Mouse (Mus musculus) spleen, postnatal 36 days (tissue): ENCODE results near the gene Adsl.

Experiments
- DNase-seq, 2 experiments: peaks; one replicate each; pipeline ENCODE4 v3.0.0; 2022; ENCODE audit warnings: low spot score in 2 of 2, mixed read lengths in 1 of 2

Adsl gene

DNA sequence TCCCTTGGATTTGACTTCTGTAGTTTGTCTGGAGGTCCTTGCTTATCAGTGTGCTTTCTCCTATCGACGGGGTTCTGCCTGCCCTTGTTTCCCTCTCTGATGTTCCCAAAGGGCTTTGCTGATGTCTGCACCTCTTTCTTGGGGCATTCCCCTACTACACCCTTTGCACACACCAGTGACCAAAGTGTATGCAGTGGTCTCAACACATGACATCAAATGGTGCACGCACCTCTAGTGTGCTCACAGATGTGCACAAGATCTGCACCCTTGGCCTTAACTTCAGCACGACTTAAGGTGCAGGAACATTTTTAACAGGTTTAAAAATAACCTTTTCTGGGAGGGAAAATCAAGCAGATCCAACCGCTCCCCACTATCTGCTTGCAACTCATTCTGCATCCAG lies 8.9 kb upstream of the Adsl start:
- no peak for DNase-seq

GRCm38 (mm10) chr15:80941468-80942040 lies 6.7 kb upstream of the Adsl start:
- no peak for DNase-seq

DNA sequence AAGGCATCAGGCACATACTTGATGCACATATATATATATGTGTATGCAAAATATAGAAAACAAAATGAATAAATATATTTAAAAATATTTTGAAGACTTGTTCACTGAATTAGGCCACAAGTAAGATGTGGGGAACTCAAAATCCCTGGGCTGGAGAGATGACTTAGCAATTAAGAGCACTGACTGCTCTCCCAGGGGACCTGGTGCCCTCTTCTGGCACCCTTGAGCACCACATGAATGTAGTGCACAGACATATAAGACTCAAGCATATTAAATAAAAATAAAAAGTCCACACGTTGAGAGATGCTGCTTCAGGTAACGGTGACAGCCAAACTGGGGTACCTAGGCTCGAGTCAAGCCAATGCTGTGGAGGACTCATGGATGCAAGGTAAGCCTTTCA lies 2.4 kb upstream of the Adsl start:
- DNase-seq: peak; percentile 39 to 54

- no peak for DNase-seq
These were observed 1.1 kb downstream of the Adsl start for GRCm38 (mm10) chr15:80949431-80949830.

DNA sequence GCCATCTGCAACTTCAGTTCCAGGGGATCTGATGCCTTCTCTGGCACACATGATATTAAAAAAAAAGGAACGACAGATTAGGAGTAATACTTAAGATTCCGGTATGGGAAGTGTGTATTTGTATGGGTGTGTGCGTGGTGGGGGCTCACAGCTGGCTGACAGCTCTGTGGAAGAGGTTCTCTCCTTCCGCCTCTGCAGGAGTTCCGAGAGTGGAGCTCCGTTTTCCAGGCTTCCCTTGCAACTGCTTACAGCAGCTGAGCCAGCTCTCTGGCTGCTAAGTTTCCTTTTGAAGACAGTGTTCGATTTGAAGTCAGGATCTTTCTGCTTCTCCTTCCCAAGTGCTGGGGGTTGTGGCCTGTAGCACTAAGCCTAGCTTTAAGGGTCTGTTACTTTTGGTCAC lies 1.8 kb downstream of the Adsl start:
- no peak for DNase-seq

DNA sequence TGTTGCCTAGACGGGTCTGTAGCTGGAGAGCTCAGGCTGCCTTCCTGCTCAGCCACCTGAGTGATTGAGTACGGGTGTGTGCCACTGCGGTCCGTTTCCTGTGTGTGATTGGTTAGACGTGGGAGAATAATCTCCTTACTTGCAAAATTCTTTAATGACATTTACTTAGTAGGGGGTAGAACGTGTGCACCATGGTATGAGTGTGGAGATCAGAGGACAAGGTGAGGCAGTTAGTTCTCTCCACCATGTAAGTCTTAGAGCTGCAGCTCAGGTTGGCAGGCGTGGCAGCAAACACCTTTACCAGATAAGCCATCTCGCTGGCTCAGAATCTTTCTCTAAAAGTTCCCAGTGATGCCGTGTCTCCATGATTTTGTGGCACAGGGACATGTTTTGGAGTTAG lies 5.7 kb downstream of the Adsl start:
- no peak for DNase-seq

DNA sequence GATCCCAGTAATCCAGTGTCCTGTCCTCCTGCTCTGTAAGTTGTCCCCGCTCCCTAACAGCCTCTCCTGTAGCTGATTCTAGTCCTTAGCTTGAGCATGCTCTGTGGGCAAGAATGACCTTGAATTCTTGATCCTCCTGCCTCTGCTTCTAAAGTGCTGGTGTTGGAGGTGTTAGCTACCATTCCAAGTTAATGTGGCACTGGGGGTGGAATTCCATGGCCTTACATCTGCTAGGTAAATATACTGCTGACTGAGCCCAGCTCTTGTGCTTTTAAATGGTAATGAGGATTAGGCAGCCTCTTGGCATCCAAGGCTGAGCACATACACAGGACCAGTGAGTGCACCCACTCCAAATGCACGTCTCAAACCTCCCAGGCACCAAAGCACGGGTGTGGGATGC lies 6.6 kb downstream of the Adsl start:
- DNase-seq: no peak

GRCm38 (mm10) chr15:80955836-80956438 lies 7.6 kb downstream of the Adsl start:
- no peak for DNase-seq

DNA sequence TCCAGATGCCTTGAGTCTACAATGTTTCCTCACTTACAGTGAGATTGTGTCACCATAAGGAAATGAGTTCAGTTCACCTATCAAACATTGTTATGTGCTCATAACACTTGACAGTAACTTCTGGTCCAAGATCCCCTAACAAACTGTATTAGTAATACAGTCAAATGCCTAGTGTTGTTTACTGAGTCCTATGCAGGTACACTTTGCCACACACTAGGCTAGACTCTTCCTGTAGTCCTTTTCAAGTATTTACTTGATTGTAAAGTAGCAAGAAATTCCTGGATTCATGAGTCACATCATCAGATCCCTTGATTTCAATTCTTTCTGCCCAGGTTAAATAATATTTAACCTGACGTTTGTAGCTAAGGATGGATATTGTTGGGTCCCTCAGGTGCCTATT lies 21.1 kb downstream of the Adsl start:
- DNase-seq: no peak

GRCm38 (mm10) chr15:80974311-80974710 lies 26.0 kb downstream of the Adsl start:
- DNase-seq: no peak

DNA sequence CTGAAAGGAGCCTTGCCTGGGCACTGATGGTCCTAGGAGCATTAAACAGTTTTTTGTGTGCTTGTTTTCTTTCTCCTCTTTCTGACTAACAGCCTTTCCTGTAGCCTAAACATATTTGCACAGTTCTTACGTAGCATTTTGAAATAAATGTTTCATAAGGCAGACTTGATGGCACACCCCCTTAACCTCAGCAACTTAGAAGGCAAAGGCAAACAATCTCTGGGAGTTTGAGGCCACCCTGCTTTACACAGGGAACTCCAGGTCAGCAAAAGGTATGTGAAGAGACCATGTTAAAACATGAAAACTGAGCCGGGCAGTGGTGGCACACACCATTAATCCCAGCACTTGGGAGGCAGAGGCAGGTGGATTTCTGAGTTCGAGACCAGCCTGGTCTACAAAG lies 27.4 kb downstream of the Adsl start:
- no peak for DNase-seq

DNA sequence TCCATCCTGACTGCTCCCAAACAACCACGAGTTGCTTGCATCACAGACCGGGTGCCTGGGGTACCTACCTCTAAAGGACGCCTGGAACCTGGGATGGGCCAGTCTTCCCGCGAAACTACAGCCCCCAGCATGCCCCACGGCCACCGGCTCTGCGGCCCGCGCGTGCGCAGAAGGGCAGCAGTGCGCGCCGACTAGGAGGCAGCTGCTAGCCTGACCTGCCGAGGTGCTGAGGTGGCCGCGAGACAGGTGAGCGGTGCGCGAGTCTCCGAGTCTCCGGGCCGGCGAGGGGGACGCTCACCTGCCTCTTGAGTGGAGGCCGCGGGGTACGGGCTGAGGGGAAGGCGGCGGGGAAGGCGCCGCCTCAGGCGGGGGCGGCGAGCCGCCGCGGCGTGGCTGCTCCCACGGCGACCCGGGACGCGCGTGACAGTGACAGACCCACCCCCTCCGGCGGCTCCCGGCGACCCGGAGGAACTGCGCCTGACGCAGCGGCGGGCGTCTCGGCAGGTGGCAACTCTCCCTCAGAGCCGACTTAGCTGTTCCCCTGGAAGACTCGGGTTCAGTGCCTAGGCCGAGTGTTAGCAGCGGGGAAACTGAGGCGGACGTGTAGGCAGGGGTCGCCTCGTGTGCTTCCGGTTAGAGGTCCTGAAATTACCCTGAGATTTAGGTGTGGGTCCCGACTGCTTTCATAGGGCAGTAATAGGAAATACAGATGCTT lies 29.5 kb downstream of the Adsl start, which contains the start of gene Sgsm3:
Gene Sgsm3, plus strand, starts transcription at position 146 of the 715 bp plus-strand sequence.
- peak; percentile 84 to 85 for DNase-seq

GRCm38 (mm10) chr15:80979611-80980010 lies 31.3 kb downstream of the Adsl start:
- no peak for DNase-seq

GRCm38 (mm10) chr15:80981176-80981575 lies 32.9 kb downstream of the Adsl start:
- no peak for DNase-seq

DNA sequence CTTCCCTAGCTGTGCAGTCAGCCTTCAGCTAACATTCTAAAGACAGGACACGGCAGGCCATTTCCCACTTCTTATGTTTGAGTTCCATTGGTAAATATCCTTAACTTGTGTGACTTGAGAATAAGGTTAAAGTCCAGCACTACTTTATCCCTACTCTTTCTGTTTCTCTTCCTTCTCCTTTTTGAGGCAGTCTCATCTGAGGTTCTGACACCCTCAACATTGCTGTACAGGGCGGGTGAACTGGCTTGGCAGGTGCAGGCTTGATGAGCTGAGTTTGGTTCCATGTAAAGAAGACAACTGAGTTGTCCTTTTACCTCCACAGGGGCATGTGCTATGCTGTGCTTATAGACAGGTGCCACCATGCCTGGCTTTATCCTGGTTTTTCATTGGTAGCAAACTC lies 35.0 kb downstream of the Adsl start:
- DNase-seq: no peak

- DNase-seq: no peak
These were observed 40.0 kb downstream of the Adsl start for GRCm38 (mm10) chr15:80988331-80988730.

DNA sequence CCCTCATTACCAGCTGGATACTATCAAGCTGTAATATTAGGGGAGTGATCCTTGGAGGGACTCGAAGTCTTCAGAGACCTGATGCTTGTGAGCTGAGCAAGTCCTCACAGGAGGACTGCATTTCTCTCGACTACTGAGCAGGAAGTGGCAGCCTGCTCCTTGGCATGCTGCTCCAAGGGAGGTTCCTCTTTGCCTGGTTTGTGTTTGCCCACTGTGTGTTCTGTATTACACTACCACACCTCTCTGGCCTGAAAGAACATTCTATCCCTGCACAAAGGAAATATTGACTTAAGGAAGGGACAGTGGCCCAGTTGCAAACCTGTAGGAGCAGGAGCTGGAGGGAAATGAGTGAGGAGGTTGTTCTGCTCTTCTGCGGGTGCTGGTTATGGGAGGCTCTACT lies 41.4 kb downstream of the Adsl start:
- no peak for DNase-seq

DNA sequence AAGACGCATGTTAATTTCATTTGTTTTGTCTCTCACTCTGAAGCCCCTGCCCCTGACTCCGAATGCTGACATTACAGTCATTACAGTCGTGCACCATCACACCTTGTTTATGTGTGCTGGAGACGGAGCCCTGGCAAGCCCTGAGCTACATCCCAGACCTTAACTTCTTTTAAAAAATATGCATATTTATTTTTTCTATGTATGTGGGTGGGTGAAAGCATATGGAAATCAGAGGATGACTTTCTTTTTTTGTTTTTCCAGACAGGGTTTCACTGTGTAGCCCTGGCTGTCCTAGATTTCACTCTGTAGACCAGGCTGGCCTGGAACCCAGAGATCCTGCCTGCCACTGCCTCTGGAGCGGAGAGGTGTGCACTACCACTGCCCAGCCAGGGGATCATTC lies 46.7 kb downstream of the Adsl start:
- no peak for DNase-seq

- DNase-seq: no peak
These were observed 48.0 kb downstream of the Adsl start for GRCm38 (mm10) chr15:80996090-80996835.

- DNase-seq: no peak
These were observed 48.8 kb downstream of the Adsl start for GRCm38 (mm10) chr15:80997077-80997476.

GRCm38 (mm10) chr15:81000419-81001138 lies 52.3 kb downstream of the Adsl start:
- no peak for DNase-seq
